Comparison of ENCODE assay signal across 33 mouse cellular contexts in the genomic region with DNA sequence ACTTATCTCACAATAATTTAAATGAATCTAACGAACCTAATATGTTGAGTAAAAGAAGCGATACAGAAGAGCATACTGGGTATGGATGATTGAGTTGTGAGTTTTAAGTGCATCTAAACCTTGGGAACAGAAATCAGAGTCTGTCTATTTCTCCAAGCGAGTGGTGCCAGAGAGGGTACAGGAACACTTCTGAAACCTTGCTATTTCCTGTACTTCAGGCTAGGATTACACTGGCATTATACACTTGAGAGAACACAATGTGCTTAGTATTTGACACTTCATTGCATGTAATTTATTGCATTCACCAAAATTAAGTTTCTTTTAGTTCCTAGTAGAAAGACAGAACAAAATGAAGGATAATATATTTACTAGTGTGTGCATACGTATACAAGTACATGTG. TPM values are rescaled to one million over a fixed set of nuclear protein-coding genes. Genes with fewer than 3 reads are reported as not detected.
"Had no signal": no experiment of that assay in that cellular context is flagged by ENCODE, and none has a peak within 500 bp of the region (broad histone marks: within the 10 kb centered on the region; RNA-seq: fewer than 3 reads in every experiment).

No protein-coding gene starts in this region.

- H3K4me3 ChIP-seq: heart, adult 2 months; heart, embryonic 10.5 days; heart, embryonic 12.5 days; heart, embryonic 13.5 days; heart, embryonic 15.5 days; hindbrain, embryonic 10.5 days; hindbrain, embryonic 12.5 days; hindbrain, embryonic 13.5 days; hindbrain, embryonic 15.5 days; intestine, embryonic 15.5 days; layer of hippocampus, adult 2 months; left cerebral cortex, adult 2 months had no signal

- H3K36me3 ChIP-seq: heart, embryonic 10.5 days; heart, embryonic 12.5 days; heart, embryonic 13.5 days; heart, embryonic 15.5 days; hindbrain, embryonic 10.5 days; hindbrain, embryonic 12.5 days; hindbrain, embryonic 13.5 days; hindbrain, embryonic 15.5 days; intestine, embryonic 15.5 days had no signal

- H3K9me3 ChIP-seq: heart, embryonic 10.5 days; heart, embryonic 12.5 days; heart, embryonic 13.5 days; heart, embryonic 15.5 days; hindbrain, embryonic 10.5 days; hindbrain, embryonic 12.5 days; hindbrain, embryonic 13.5 days; hindbrain, embryonic 15.5 days; intestine, embryonic 15.5 days had no signal

- H3K4me2 ChIP-seq: heart, embryonic 11.5 days; heart, embryonic 12.5 days; heart, embryonic 13.5 days; heart, embryonic 15.5 days; hindbrain, embryonic 12.5 days; hindbrain, embryonic 13.5 days; hindbrain, embryonic 14.5 days; hindbrain, embryonic 15.5 days; intestine, embryonic 15.5 days had no signal

- H3K27me3 ChIP-seq: heart, embryonic 12.5 days; heart, embryonic 13.5 days; heart, embryonic 15.5 days; hindbrain, embryonic 12.5 days; hindbrain, embryonic 13.5 days; hindbrain, embryonic 15.5 days; intestine, embryonic 15.5 days had no signal

- ATAC-seq: hindbrain, embryonic 16.5 days; hindbrain, postnatal 0 days; inflammation-experienced regulatory T-cells, adult 6 months; intestine, embryonic 15.5 days; intestine, embryonic 16.5 days; intestine, postnatal 0 days had no signal

- H3K4me1 ChIP-seq: heart, embryonic 10.5 days; heart, embryonic 12.5 days; heart, embryonic 13.5 days; heart, embryonic 15.5 days; hindbrain, embryonic 10.5 days; hindbrain, embryonic 12.5 days; hindbrain, embryonic 13.5 days; hindbrain, embryonic 15.5 days; intestine, embryonic 15.5 days had no signal

- H3K9ac ChIP-seq: heart, embryonic 12.5 days; heart, embryonic 13.5 days; heart, embryonic 15.5 days; hindbrain, embryonic 12.5 days; hindbrain, embryonic 13.5 days; hindbrain, embryonic 14.5 days; hindbrain, embryonic 15.5 days; intestine, embryonic 15.5 days had no signal

- DNase-seq: heart, adult 18-20 months; heart, adult 2 months; heart, postnatal 10 days; heart, postnatal 14 days; heart, postnatal 36 days; heart, postnatal 4 days; kidney, adult 11 months; kidney, adult 18-20 months; kidney, adult 2 months; kidney, adult 8-10 months; kidney, postnatal 10 days; kidney, postnatal 14 days; layer of hippocampus, adult 9-11 months; layer of hippocampus, postnatal 36 days had no signal

- H3K27ac ChIP-seq: heart, adult 2 months; heart, embryonic 10.5 days; heart, embryonic 13.5 days; heart, embryonic 15.5 days; hindbrain, embryonic 10.5 days; hindbrain, embryonic 12.5 days; hindbrain, embryonic 13.5 days; hindbrain, embryonic 14.5 days; hindbrain, embryonic 15.5 days; hindbrain, postnatal 0 days; intestine, embryonic 15.5 days; layer of hippocampus, adult 2 months; left cerebral cortex, adult 2 months had no signal

RNA-seq across cellular contexts. Expression of a gene that starts 54.0 kb away (rescaled TPM):
- polyA plus RNA-seq: heart, embryonic 12.5 days; heart, postnatal 0 days; inflammation-experienced regulatory T-cells, adult 6 months had no signal
